Mouse (Mus musculus) MEL (cell line): Measurements from ENCODE around the gene Asb2.

Experiments used
- CTCF ChIP-seq, 3 experiments: IDR thresholded peaks in 2 of 3; conservative IDR thresholded peaks in 1 of 3; 2 replicates each; pipeline ENCODE4 v1.5.1; 2011 to 2012; ENCODE audit warnings: low read length in 3 of 3, low read depth in 2 of 3, mild to moderate bottlenecking in 2 of 3, improper control_type of control experiment in 1 of 3, inconsistent platforms in 1 of 3, mixed read lengths in 1 of 3, moderate library complexity in 1 of 3; ENCODE audit not compliant: control insufficient read depth in 1 of 3, insufficient read depth in 1 of 3, poor library complexity in 1 of 3, severe bottlenecking in 1 of 3
- E2F4 ChIP-seq: IDR thresholded peaks from 2 replicates; pipeline ENCODE4 v1.6.1; 2011; ENCODE audit warnings: low read depth, low read length, improper control_type of control experiment, borderline replicate concordance
- EP300 ChIP-seq, 2 experiments: IDR thresholded peaks; 2 replicates each; pipeline ENCODE4 v1.6.1; 2011; ENCODE audit warnings: improper control_type of control experiment in 2 of 2, low read length in 2 of 2, low read depth in 1 of 2, mild to moderate bottlenecking in 1 of 2
- GABPA ChIP-seq: IDR thresholded peaks from 2 replicates; pipeline ENCODE4 v1.6.1; 2012; ENCODE audit warnings: low read depth, mild to moderate bottlenecking, inconsistent platforms, low read length, improper control_type of control experiment, moderate library complexity
- HCFC1 ChIP-seq: IDR thresholded peaks from 2 replicates; pipeline ENCODE4 v1.6.1; 2012; ENCODE audit warnings: low read depth, mild to moderate bottlenecking, inconsistent platforms, low read length, improper control_type of control experiment, moderate library complexity
- JUND ChIP-seq: IDR thresholded peaks from 2 replicates; pipeline ENCODE4 v1.6.1; 2011; ENCODE audit warnings: low read depth, mild to moderate bottlenecking, improper control_type of control experiment, low read length
- KAT2A ChIP-seq: conservative IDR thresholded peaks from 2 replicates; pipeline ENCODE4 v1.6.1; 2012; ENCODE audit warnings: low read depth, low read length, improper control_type of control experiment, inconsistent platforms
- MAFK ChIP-seq: IDR thresholded peaks from 2 replicates; pipeline ENCODE4 v1.6.1; 2011; ENCODE audit warnings: low read depth, mild to moderate bottlenecking, low read length, improper control_type of control experiment, borderline replicate concordance
- MAX ChIP-seq: IDR thresholded peaks from 2 replicates; pipeline ENCODE4 v1.6.1; 2011; ENCODE audit warnings: low read length, improper control_type of control experiment
- MYC ChIP-seq: IDR thresholded peaks from 2 replicates; pipeline ENCODE4 v1.6.1; 2011; ENCODE audit warnings: low read depth, mild to moderate bottlenecking, low read length, improper control_type of control experiment, moderate library complexity
- POLR2A ChIP-seq, 2 experiments: IDR thresholded peaks; 2 replicates each; pipeline ENCODE4 v1.6.1; 2011 to 2012; ENCODE audit warnings: low read length in 2 of 2, mild to moderate bottlenecking in 2 of 2, control low read depth in 1 of 2, improper control_type of control experiment in 1 of 2, low read depth in 1 of 2, moderate library complexity in 1 of 2; ENCODE audit not compliant: control insufficient read depth in 1 of 2, insufficient read depth in 1 of 2, poor library complexity in 1 of 2
- RCOR1 ChIP-seq: IDR thresholded peaks from 2 replicates; pipeline ENCODE4 v1.6.1; 2012; ENCODE audit warnings: low read depth, mild to moderate bottlenecking, inconsistent platforms, low read length, improper control_type of control experiment
- TCF12 ChIP-seq: IDR thresholded peaks from 2 replicates; pipeline ENCODE4 v1.6.1; 2014; ENCODE audit warnings: low read depth, mild to moderate bottlenecking, inconsistent platforms, low read length, improper control_type of control experiment, moderate library complexity
- UBTF ChIP-seq: IDR thresholded peaks from 2 replicates; pipeline ENCODE4 v1.6.1; 2012; ENCODE audit warnings: low read depth, mild to moderate bottlenecking, inconsistent platforms, low read length, improper control_type of control experiment, moderate library complexity, borderline replicate concordance; ENCODE audit not compliant: insufficient read depth

DNA sequence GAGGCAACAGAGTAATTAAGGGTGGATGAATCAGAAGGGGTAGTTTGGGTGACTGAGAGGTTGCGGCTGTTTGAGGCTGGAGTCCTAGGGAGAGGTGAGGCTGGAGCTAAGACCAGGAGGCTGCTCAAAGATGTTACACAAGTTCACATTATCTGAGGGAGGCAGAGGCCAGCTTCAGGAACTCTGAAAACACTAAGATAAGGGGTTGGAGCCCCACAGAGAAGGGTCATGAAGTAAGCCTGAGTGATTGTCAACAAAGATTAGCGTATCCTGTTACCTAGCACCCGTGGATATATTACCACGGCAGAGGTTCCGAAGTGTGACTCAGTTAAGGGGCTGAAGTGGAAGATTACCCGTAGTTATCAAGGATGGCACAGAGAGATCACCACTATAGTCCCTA, 37.7 kb upstream of the Asb2 start:
- no peak for TF ChIP-seq E2F4
- TF ChIP-seq GABPA, result no peak
- TF ChIP-seq HCFC1, result peak; percentile 62; the same call in 1 of the 2 replicates
- 0 out of 4 replicates have a peak, but pooled peaks of 1 of the 2 experiments have one; percentile 32 for TF ChIP-seq POLR2A (IDR thresholded peaks at IDR 0.05; ENCODE audit: control insufficient read depth in 1 of 2, insufficient read depth in 1 of 2, low read depth in 1 of 2, low read length in 2 of 2, poor library complexity in 1 of 2)
- no peak for TF ChIP-seq CTCF (IDR thresholded peaks at IDR 0.05 in 2 of 3, conservative IDR thresholded peaks at IDR 0.05 in 1 of 3; ENCODE audit: control insufficient read depth in 1 of 3, insufficient read depth in 1 of 3, low read depth in 2 of 3, low read length in 3 of 3, poor library complexity in 1 of 3, severe bottlenecking in 1 of 3)
- TF ChIP-seq JUND, result peak; percentile 71
- TF ChIP-seq MYC, result peak; percentile 41; the same call in 1 of the 2 replicates
- peak; percentile 100 for TF ChIP-seq TCF12
- TF ChIP-seq UBTF, result no peak
- no peak; the same call in 1 of the 2 replicates for TF ChIP-seq MAX
- TF ChIP-seq MAFK, result peak; percentile 54; the same call in 1 of the 2 replicates
- peak; percentile 93 for TF ChIP-seq RCOR1
- TF ChIP-seq EP300 (IDR thresholded peaks at IDR 0.05; ENCODE audit: low read depth in 1 of 2, low read length in 2 of 2), result peak; percentile 97 to 99
- TF ChIP-seq KAT2A, result no peak
